Mouse (Mus musculus) cortical plate, adult 2 months (tissue): ENCODE results near the gene Tmem106a. TPM values are rescaled to one million over a fixed set of nuclear protein-coding genes. Genes with fewer than 3 reads are reported as not detected.

Experiments
- H3K27ac ChIP-seq: fragments of 200-500 bp; 2 replicates; pipeline ENCODE4 v1.5.1; 2012; ENCODE audit warnings: low read length, control low read depth, inconsistent platforms; ENCODE audit not compliant: insufficient read depth
- H3K4me1 ChIP-seq: fragments of 200-500 bp; 2 replicates; pipeline ENCODE4 v1.6.1; 2011; ENCODE audit warnings: low read length; ENCODE audit not compliant: control insufficient read depth, insufficient read depth
- H3K4me3 ChIP-seq: fragments of 200-500 bp; 2 replicates; pipeline ENCODE4 v1.5.1; 2011; ENCODE audit warnings: mild to moderate bottlenecking, low read length, control low read depth; ENCODE audit not compliant: insufficient read depth
- CTCF ChIP-seq: fragments of 200-500 bp; IDR thresholded peaks from 2 replicates; pipeline ENCODE4 v1.5.1; 2011; ENCODE audit warnings: mild to moderate bottlenecking, control low read depth, low read length; ENCODE audit not compliant: insufficient read depth; ENCODE audit errors: extremely low read depth
- POLR2A ChIP-seq: fragments of 200-500 bp; IDR thresholded peaks from 2 replicates; pipeline ENCODE4 v1.6.1; 2011; ENCODE audit warnings: mild to moderate bottlenecking, low read length, control low read depth; ENCODE audit not compliant: insufficient read depth; ENCODE audit errors: extremely low read depth
- polyA plus RNA-seq: library from polyadenylated mRNA; depleted of rRNA; stranded (reverse); fragments of >200 nt; gene quantifications from 2 replicates; pipeline ENCODE4 v1.2.3, GENCODE M21; 2012; rRNA removed

Gene Tmem106a
- polyA plus RNA-seq = 1.7 and 2.2 TPM in 2 replicates

DNA sequence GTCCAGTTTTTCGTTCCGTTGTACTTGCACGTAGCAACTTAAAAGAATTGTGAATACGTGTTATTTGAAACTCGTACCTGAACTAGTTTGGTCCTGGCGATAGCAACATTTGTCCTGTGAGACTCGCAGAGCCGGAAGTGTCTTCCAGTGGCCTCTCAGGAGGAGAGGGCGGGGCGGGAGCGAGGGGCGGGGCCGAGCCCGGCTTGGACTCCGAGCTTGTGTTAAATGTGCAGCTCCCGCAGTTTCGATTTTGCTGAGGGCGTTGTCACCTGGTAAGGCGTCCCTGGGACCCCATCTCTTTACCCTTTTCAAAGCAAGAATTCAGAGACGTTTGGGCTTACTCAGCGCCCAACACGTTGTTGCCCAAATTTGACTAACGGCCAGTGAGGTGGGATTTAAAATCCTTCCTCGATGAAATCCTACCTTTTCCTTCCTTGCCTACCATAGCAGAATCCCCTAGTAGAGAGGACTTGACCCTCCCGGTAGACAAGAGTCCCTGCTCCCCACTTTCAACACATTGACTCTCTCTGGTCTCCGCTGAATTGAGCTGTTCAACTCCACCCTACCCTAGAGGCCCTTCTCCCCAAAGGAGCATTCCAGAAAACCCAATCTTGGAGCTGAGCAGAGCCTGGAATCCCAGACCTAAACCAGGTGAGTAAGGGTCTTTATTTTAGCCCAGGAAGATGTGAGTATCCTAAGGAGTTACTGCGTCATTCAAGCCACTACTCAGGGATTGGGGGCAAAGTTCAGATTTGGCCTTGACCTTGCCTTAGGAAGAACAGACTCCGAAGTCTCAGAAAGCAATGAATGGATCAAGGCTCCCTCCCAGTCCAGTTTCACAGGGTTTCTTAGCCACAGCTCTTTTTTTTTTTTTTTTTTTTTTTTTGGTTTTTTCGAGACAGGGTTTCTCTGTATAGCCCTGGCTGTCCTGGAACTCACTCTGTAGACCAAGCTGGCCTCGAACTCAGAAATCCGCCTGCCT lies at the start of gene Tmem106a:
Gene Tmem106a (plus strand): TSS at position 189 of the 982 bp plus-strand sequence.
- TF ChIP-seq POLR2A (no peak), CTCF (no peak)

DNA sequence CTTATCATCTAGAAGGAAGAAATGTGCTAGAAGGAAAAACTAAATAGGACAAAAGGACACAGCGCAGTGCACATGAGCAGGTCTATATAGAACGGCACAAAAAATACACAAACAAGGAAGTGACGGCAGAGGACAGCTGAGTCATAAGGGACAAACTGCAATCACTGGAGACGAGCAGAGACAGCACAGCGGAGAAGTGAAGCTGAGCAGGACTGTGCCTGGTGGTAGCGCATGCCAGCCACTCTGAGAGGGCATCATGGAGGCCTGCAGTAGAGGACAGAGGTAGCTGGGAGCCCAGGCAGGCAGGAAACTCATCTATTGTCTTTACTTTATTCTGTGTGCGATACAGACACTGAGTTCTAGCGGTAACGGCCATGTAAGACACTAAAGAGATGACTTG lies 38.5 kb upstream of the Tmem106a start:
- H3K4me1 ChIP-seq = no peaks in the 10 kb centered on the region; the same call in 1 of the 2 replicates
- H3K4me3 ChIP-seq = no peak overlapping the region
- no peak overlapping the region for H3K27ac ChIP-seq
- TF ChIP-seq POLR2A (no peak), CTCF (no peak)

More for the DNA sequence above, at the start of gene Tmem106a:
- no peak within 1 kb of the TSS for H3K4me3 ChIP-seq
- no peak within 1 kb of the TSS for H3K27ac ChIP-seq
- no peaks in the 10 kb centered on the region for H3K4me1 ChIP-seq

DNA sequence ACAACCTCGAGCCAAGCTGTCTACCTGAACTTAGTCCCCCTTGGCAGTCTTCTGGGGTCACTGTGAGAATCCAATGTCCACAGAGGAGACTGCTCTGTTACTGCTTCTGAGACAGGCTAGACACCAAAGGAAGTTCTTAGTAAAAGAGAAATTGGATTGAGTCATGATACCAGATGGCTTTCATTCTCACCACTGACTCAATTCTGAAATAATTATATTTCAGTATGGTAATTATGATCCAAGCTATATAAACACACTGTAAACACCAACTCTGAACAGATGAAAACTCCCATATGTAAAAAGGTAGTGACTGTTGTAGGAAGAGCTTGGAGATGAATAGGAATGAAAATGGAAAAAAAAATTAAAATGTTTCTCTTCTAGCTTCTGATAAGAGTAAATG lies 37.9 kb upstream of the Tmem106a start:
- TF ChIP-seq POLR2A = no peak
- no peak for TF ChIP-seq CTCF
- H3K27ac ChIP-seq = no peak overlapping the region
- no peaks in the 10 kb centered on the region; the same call in 1 of the 2 replicates for H3K4me1 ChIP-seq
- H3K4me3 ChIP-seq = no peak overlapping the region

DNA sequence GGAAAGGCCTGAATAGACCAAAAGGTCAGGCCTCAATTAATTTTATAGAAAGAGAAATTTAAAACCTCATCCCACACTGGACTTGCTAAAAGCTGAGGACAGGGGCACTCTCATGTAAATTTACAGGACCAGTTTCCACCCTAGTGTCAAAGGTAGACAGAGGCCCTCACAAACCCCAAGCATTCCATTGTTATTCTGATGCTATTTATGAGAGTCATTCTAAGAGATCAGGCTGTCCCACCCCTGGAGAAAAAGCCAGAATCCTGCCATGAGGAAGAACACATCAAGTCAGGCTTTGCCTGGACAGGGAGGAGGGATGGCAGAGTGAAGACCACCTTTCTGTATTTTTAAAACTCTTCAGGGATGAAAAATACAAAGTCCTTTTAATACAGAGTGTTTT lies 33.5 kb upstream of the Tmem106a start:
- TF ChIP-seq CTCF = no peak
- no peak for TF ChIP-seq POLR2A
- Histone ChIP-seq H3K27ac (no peak overlapping the region), H3K4me3 (no peak overlapping the region), H3K4me1 (no peaks in the 10 kb centered on the region; the same call in 1 of the 2 replicates)

DNA sequence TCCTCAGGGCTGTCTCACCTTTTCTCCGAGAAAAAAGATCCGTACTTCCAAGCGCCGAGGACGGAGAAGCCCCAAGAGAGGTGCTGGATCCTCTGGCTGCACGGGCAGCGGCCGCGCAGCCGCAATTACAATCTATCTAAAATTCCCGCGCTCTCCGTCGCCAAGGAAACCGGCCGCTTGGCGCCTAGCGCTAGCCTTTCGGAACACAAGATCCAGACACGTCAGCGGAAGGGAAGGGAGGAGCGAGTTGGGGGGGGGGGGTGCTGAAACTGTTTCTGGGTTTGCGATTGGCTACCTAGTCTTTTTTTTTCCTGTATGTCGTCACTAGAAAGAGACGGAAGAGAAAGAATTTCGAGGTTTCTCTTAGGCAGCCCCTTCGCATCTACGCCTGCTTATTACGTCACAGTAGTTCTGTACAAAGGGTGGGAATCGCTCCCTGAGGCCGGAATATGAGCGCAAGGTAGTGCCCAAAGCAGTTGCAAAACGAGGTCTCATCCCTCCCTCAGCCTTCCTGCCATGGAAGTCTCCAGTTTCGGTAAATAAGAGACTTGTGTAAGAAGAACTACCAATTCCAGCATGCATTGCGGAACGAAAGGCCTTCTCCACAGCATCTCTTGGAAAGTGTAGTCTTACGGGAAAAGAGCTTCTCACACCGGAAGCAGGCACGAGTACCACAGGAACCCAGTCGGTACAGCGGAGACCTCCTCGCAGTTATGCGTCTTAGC lies 30.1 kb upstream of the Tmem106a start, which contains the start of the genes Brca1 and Nbr1:
Gene Brca1 (minus strand): TSS at position 205 of the 725 bp plus-strand sequence.
Gene Nbr1 (plus strand): TSS at position 399 of the 725 bp plus-strand sequence.
- Histone ChIP-seq H3K27ac (peak within 1 kb of the TSS; percentile 97), H3K4me1 (peaks cover 2% of the 10 kb centered on the region; the same call in 1 of the 2 replicates), H3K4me3 (peak within 1 kb of the TSS; percentile 91)
- no peak for TF ChIP-seq CTCF
- no peak for TF ChIP-seq POLR2A

DNA sequence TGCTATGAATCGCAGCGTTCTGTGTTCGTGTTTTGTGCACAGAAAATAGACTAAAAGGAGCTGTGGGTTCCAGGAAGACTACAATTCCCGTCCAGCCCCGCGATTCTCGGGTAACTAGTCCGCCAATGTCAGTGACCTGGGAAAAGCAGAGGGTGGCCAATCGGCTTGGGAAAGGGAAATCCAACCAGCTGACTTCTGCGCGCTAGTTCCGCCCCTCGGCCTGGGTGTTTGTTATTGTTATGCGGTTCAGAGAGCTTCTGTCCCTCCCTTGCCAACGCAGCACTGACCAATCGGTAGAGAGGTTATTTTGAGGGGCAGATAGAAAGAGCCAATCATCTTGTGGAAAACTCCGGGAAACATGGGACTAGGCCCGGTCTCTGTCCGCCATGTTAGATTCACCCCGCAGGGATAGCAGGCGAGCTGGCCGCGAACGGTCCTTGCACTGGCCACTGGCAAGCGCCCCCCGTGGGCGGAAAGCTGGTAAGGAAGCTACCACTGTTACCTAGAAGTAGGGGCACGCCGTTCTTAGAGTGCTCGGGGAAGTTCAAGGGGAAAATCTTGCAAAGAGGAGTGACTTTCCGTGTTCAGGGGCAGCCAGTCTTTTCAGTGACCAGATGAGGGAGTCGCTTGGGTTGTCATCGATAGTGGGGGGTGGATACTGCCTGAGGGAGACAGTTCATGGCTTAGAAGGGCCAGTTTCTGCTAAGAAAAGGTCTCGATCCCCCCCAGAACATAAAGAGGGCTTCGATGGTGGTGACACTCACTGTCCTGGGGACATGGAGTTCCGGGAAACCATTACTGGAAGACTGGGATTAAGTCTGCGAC lies 29.4 kb upstream of the Tmem106a start:
- TF ChIP-seq POLR2A (peak; percentile 94), CTCF (no peak)
- peaks cover 2% of the 10 kb centered on the region; the same call in 1 of the 2 replicates for H3K4me1 ChIP-seq

DNA sequence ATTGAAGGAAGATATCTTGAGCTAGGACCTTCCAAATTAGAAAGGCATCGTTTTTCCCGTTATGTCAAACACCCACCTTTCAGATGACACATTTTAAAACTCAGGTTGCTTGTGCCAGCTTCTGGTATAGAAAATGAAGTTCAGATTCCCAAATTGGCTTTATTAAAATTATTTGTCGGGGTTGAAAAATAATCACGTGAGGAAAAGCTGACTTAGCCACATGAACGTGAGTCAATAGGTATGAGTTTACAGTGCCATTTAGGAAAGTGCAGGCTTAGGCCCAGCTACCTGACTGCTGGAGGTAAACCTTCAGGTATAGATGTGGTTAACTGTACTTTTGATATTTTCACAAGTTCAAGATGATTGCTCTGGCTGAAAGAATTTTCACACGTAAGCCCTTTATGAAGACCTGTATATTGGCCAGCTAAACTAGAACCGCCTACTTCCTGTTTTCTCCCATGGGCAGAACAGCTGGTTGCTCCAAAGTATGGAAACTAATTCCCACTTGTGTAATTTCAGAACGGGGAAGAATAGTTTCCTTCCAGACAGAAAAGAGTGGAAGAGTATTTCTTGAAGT lies 28.6 kb upstream of the Tmem106a start:
- Histone ChIP-seq H3K27ac (no peak overlapping the region), H3K4me1 (peaks cover 2% of the 10 kb centered on the region; the same call in 1 of the 2 replicates), H3K4me3 (peak overlapping the region; percentile 91)
- TF ChIP-seq CTCF (no peak), POLR2A (no peak)

More for the DNA sequence above, 29.4 kb upstream of the Tmem106a start:
- peak overlapping the region; percentile 97 for H3K27ac ChIP-seq
- peak overlapping the region; percentile 91 for H3K4me3 ChIP-seq

DNA sequence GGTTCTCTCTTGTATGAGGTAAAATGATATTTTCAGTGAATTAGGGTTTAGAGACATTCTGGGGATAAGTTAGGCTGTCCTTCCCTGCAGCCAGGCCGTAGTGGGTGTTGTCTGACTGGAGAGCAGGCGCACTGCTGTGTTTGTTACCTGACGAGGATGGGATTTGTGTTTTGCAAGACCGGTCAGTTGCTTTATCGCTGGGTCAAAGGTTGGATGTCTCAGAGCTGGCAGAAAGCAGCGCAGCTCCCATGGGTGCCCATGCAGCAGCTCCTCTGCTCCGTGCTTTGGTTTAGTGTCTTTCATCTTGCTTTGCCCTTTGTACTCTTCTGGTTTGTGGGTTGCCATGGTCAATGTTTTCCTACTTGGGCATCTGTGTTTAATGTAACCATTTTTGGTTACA lies 25.5 kb upstream of the Tmem106a start:
- Histone ChIP-seq H3K27ac (no peak overlapping the region), H3K4me1 (peaks cover 2% of the 10 kb centered on the region; the same call in 1 of the 2 replicates), H3K4me3 (no peak overlapping the region)
- TF ChIP-seq CTCF = no peak
